Mouse (Mus musculus): Measurements from ENCODE around the gene Emilin1. TPM values are rescaled to one million over a fixed set of nuclear protein-coding genes. Genes with fewer than 3 reads are reported as not detected.

Emilin1 gene
- total and polyA plus RNA-seq, 3 experiments: 0.11 to 0.63 (median 0.34) TPM

GRCm38 (mm10) chr5:30914101-30914635, 966 bp downstream of the Emilin1 start:
- H3K9ac ChIP-seq (ENCODE audit: insufficient read depth, low read depth): no peak overlapping the region

GRCm38 (mm10) chr5:30914849-30915248, 1.6 kb downstream of the Emilin1 start:
- TF ChIP-seq JUND (conservative IDR thresholded peaks at IDR 0.05; ENCODE audit: low read depth, low read length) (no peak), MAFK (IDR thresholded peaks at IDR 0.05; ENCODE audit: insufficient replicate concordance, low read length) (no peak)
- H3K9me3 ChIP-seq (replicated peaks; ENCODE audit: low read length): no peaks in the 10 kb centered on the region
- peaks cover 4 to 19% of the 10 kb centered on the region in 2 experiments for H3K4me1 ChIP-seq (ENCODE audit: control insufficient read depth in 1 of 2, insufficient read depth in 2 of 2)
- H3K27ac ChIP-seq (ENCODE audit: insufficient read depth, low read depth): no peak overlapping the region
- H3K36me3 ChIP-seq (replicated peaks in 1 of 2; ENCODE audit: control insufficient read depth in 1 of 2, insufficient read depth in 1 of 2, low read length in 1 of 2): no peaks in the 10 kb centered on the region
- H3K9ac ChIP-seq (ENCODE audit: insufficient read depth, low read depth): no peak overlapping the region
- no peak overlapping the region for H3K4me3 ChIP-seq (replicated peaks in 1 of 3; ENCODE audit: low read depth in 2 of 3, low read length in 2 of 3, poor library complexity in 1 of 3)
- no peak overlapping the region for H3K4me2 ChIP-seq (ENCODE audit: insufficient read depth, low read depth, poor library complexity, severe bottlenecking)
- peaks cover 39% of the 10 kb centered on the region for H3K27me3 ChIP-seq (replicated peaks)
- no peaks in the 10 kb centered on the region for H3K79me2 ChIP-seq (replicated peaks; ENCODE audit: control insufficient read depth, extremely low read depth, insufficient read depth, poor library complexity, severe bottlenecking)
- DNase-seq (ENCODE audit: extremely low read depth): no peak
- in situ Hi-C loops (cut with MboI; ENCODE audit: low pct_ligation_motif_present, low pct_unique_long_range_greater_than_20kb, low sequenced_read_pairs) (no loop called here), dilution Hi-C loops (cut with MboI; ENCODE audit: extremely low pct_ligation_motif_present, extremely low pct_unique_long_range_greater_than_20kb, low sequenced_read_pairs) (no loop called here)

More at GRCm38 (mm10) chr5:30914101-30914635, 966 bp downstream of the Emilin1 start:
- Histone ChIP-seq H3K4me1 (ENCODE audit: control insufficient read depth in 1 of 2, insufficient read depth in 2 of 2) (peaks cover 4 to 19% of the 10 kb centered on the region in 2 experiments), H3K36me3 (replicated peaks in 1 of 2; ENCODE audit: control insufficient read depth in 1 of 2, insufficient read depth in 1 of 2, low read length in 1 of 2) (no peaks in the 10 kb centered on the region), H3K27ac (ENCODE audit: insufficient read depth, low read depth) (no peak overlapping the region), H3K9me3 (replicated peaks; ENCODE audit: low read length) (no peaks in the 10 kb centered on the region), H3K27me3 (replicated peaks) (peaks cover 34% of the 10 kb centered on the region), H3K4me3 (replicated peaks in 1 of 3; ENCODE audit: low read depth in 2 of 3, low read length in 2 of 3, poor library complexity in 1 of 3) (no peak overlapping the region), H3K4me2 (ENCODE audit: insufficient read depth, low read depth, poor library complexity, severe bottlenecking) (no peak overlapping the region), H3K79me2 (replicated peaks; ENCODE audit: control insufficient read depth, extremely low read depth, insufficient read depth, poor library complexity, severe bottlenecking) (no peaks in the 10 kb centered on the region)
- DNase-seq (ENCODE audit: extremely low read depth): no peak
- in situ Hi-C loops (cut with MboI; ENCODE audit: low pct_ligation_motif_present, low pct_unique_long_range_greater_than_20kb, low sequenced_read_pairs): no loop called here
- no peak for TF ChIP-seq BHLHE40 (IDR thresholded peaks at IDR 0.05; ENCODE audit: low read depth, low read length)
- TF ChIP-seq SIN3A (IDR thresholded peaks at IDR 0.05; ENCODE audit: low read length): no peak
- no peak for TF ChIP-seq RAD21 (IDR thresholded peaks at IDR 0.05; ENCODE audit: low read depth, low read length)
- TF ChIP-seq GABPA (IDR thresholded peaks at IDR 0.05; ENCODE audit: insufficient replicate concordance, low read depth, low read length): no peak
- no peak for TF ChIP-seq MYC (IDR thresholded peaks at IDR 0.05; ENCODE audit: low read depth, low read length)
- no peak for TF ChIP-seq MAFK (IDR thresholded peaks at IDR 0.05; ENCODE audit: insufficient replicate concordance, low read length)
- TF ChIP-seq TBP (conservative IDR thresholded peaks at IDR 0.05; ENCODE audit: low read depth, low read length): no peak
- dilution Hi-C loops (cut with MboI; ENCODE audit: extremely low pct_ligation_motif_present, extremely low pct_unique_long_range_greater_than_20kb, low sequenced_read_pairs): no loop called here

GRCm38 (mm10) chr5:30915456-30915855, 2.3 kb downstream of the Emilin1 start:
- DNase-seq (ENCODE audit: extremely low read depth): no peak
- Histone ChIP-seq H3K4me3 (replicated peaks in 1 of 3; ENCODE audit: low read depth in 2 of 3, low read length in 2 of 3, poor library complexity in 1 of 3) (no peak overlapping the region), H3K27ac (ENCODE audit: insufficient read depth, low read depth) (no peak overlapping the region), H3K9ac (ENCODE audit: insufficient read depth, low read depth) (no peak overlapping the region), H3K27me3 (replicated peaks) (peaks cover 45% of the 10 kb centered on the region), H3K4me2 (ENCODE audit: insufficient read depth, low read depth, poor library complexity, severe bottlenecking) (no peak overlapping the region), H3K4me1 (ENCODE audit: control insufficient read depth in 1 of 2, insufficient read depth in 2 of 2) (peaks cover 7 to 21% of the 10 kb centered on the region in 2 experiments), H3K79me2 (replicated peaks; ENCODE audit: control insufficient read depth, extremely low read depth, insufficient read depth, poor library complexity, severe bottlenecking) (no peaks in the 10 kb centered on the region), H3K36me3 (replicated peaks in 1 of 2; ENCODE audit: control insufficient read depth in 1 of 2, insufficient read depth in 1 of 2, low read length in 1 of 2) (no peaks in the 10 kb centered on the region), H3K9me3 (replicated peaks; ENCODE audit: low read length) (no peaks in the 10 kb centered on the region)
- dilution Hi-C loops (cut with MboI; ENCODE audit: extremely low pct_ligation_motif_present, extremely low pct_unique_long_range_greater_than_20kb, low sequenced_read_pairs) (no loop called here), in situ Hi-C loops (cut with MboI; ENCODE audit: low pct_ligation_motif_present, low pct_unique_long_range_greater_than_20kb, low sequenced_read_pairs) (no loop called here)
- TF ChIP-seq UBTF (IDR thresholded peaks at IDR 0.05; ENCODE audit: low read depth, low read length): no peak
- TF ChIP-seq MEF2A (IDR thresholded peaks at IDR 0.05; ENCODE audit: borderline replicate concordance, low read depth, low read length): 0 out of 2 replicates have a peak, but pooled peaks have one; percentile 2

All from CH12.LX (cell line).